Mouse (Mus musculus): ENCODE results near the gene Zfp711.

Gene Zfp711

DNA sequence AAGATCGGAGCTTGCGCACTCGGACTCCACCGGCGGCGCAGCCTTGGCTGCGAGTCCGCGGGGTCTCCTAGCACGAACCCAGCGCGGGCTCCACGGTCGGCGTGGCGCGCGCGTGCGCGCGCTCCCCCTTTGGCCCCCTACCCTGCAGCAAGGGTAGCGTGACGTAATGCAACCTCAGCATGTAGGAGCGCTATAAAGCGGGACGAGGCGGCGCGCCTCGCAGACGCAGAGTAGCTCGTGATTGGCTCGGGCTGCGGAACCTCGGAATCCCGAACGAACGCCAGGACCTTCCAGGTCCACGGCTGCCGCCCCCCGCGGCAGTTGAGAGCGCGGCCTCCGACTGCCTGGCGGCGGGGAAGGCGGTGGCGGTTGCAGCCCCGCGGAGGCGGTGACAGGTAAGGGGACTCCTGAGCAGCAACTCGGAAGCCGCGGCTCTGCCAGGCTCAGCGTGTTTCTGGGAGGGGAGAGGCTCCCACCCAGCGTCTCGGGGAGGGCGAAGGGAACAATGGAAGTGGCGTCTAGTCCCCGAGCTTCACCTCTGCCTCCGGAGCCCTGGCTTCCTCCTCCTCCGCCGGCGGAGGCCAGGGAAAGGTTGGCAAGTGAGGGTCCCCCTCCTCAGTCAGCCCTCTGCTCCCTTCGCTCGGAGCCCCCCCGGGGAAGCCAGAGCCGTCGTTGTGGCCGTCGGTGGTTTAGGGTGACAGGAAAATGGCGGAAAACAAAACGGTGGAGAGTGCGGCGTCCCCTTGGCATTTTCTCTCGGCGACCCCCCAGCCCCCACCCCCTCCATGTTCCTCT lies at the start of gene Zfp711:
TSS of gene Zfp711 (plus strand) at position 16 of the 795 bp plus-strand sequence.
- peak; percentile 16 for DNase-seq (ENCODE audit: low read depth)

DNA sequence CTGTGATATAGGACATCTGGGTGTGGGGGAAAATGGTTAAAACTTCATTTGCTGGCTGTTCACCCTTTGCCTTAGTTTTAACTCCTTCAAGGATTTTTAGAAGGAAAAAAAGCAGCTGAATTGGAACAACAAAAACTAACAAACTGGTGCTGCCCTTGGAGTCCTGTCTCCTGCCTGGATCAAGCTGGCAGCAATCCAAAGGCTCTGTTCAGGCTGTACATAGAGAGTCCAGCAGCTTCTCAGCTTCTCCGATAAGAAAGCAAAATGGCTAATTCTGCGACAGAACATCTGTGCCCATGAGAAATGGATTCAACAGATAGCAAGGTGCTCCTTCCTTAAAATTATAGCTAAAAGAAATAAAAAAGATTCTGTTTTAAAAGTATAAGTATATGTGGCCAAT lies 32.6 kb upstream of the Zfp711 start:
- DNase-seq (ENCODE audit: low read depth) = no peak

DNA sequence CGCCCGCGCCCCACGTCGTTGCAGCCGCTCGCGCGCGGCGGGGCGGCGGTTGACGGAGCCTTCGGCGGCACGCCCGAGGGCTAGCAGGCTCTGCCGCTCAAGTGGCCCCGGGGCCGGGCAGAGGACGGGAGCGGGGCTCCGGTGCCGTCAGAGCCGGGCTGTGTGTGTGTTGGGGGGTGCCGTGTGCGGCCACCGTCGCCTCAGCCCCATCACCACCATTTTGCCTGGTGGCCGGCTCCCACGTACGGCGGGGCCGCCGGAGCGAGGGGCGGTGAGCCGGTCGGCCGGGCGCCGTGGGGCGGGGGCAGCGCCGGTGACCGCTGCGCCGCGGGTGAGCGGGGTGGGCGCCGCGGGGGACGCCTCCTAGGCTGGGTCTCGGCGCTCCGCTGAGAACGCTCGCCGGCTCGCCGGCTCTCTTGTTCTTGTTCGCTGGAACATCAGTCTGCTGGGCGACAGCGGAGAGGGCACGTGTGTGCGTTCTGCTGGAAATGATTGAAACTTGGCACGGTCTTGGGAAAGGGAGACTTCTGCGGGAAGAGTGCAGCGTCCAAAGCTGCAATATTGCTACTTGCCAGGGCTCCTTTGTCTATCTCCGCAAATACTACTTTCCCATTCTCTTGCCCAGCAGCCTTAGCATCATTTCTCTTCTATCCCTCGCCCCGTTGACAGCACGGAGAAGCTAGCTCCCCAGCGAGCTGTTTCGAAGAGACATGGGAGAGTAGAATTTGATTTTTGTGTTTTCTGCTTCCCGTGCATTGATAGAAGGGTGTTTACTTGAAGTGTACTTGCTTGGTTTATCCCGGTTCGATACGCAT lies 1.2 kb downstream of the Zfp711 start:
- DNase-seq (ENCODE audit: low read depth) = no peak

DNA sequence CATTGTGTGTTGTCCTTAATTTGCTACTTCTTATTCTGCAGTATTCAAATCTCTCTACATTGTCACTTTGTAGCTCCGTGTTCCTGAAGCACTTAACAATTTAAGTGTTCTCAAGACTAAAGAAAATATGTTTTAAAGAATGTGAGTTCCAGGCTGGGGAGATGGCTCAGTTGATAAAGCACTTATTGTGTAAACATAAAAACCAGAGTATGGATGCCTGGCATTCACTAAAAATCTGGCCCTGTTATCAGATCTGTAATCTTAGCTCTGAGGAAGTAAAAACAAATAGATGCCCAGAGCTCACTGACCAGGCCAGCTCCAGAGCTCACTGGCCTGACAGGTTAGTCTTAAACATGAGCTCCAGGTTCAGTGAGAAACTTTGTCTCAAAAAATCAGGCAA lies 75.2 kb downstream of the Zfp711 start:
- DNase-seq (ENCODE audit: low read depth) = no peak

DNA sequence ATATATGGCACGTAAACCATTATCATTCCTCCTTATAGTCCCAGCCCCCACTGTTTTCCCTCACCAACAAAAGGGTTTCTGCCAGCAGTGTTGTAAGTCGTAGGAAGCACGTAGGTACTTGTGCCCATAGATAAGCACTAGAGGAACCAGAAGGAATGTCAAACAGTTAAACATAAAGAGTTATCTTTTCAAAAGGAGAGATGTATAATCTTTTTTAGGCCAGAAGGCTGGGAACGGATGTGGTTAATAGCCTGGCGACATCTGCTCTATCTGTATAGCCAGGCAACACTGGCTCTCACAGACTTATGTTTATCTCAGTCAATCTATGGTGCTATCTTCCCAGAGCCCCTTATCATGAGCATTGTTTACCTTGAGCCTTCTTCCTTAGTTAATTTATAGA lies 80.3 kb downstream of the Zfp711 start:
- no peak for DNase-seq (ENCODE audit: low read depth)
